Mouse (Mus musculus) liver, embryonic 12.5 days (tissue): Measurements from ENCODE around the gene Acyp2. TPM values are rescaled to one million over a fixed set of nuclear protein-coding genes. Genes with fewer than 3 reads are reported as not detected.

ENCODE experiments used
- ATAC-seq: fragments of 200-750 bp; cut with Nextera tagmentation; 2 replicates; pipeline ENCODE4 v1.8.0; 2017; ENCODE audit warnings: moderate number of reproducible peaks, mild to moderate bottlenecking, moderate library complexity
- H3K27ac ChIP-seq: fragments of 300-500 bp; sonication (generic); 2 replicates; pipeline ENCODE4 v1.5.1; 2016; ENCODE audit warnings: mild to moderate bottlenecking
- H3K27me3 ChIP-seq: fragments of 300-500 bp; sonication (generic); replicated peaks from 2 replicates; pipeline ENCODE4 v1.6.1; 2016; ENCODE audit warnings: mild to moderate bottlenecking, moderate library complexity
- H3K36me3 ChIP-seq: fragments of 300-500 bp; sonication (generic); 2 replicates; pipeline ENCODE4 v1.6.1; 2016; ENCODE audit warnings: mild to moderate bottlenecking, moderate library complexity
- H3K4me1 ChIP-seq: fragments of 300-500 bp; sonication (generic); 2 replicates; pipeline ENCODE4 v1.6.1; 2016
- H3K4me2 ChIP-seq: fragments of 300-500 bp; sonication (generic); 2 replicates; pipeline ENCODE4 v1.6.1; 2016; ENCODE audit warnings: mild to moderate bottlenecking, moderate library complexity
- H3K4me3 ChIP-seq: fragments of 300-500 bp; sonication (generic); 2 replicates; pipeline ENCODE4 v1.5.1; 2016; ENCODE audit warnings: mild to moderate bottlenecking, moderate library complexity
- H3K9ac ChIP-seq: fragments of 300-500 bp; sonication (generic); 2 replicates; pipeline ENCODE4 v1.6.1; 2016; ENCODE audit warnings: mild to moderate bottlenecking, moderate library complexity
- H3K9me3 ChIP-seq: fragments of 300-500 bp; sonication (generic); replicated peaks from 2 replicates; pipeline ENCODE4 v1.6.1; 2016; ENCODE audit warnings: mild to moderate bottlenecking, moderate library complexity
- WGBS: fragments of 180-500 bp; shearing (Covaris S2); methylation state at CpG from one replicate; pipeline ENCODE4 v1.1.7; 2016; ENCODE audit not compliant: insufficient replicate concordance; 5-methylcytosine and 5-hydroxymethylcytosine counted together
- polyA plus RNA-seq: library from polyadenylated mRNA; unstranded; fragments of >200 nt; fragmentation: Nextera tagmentation; extraction: Ambion mirVana; gene quantifications from 2 replicates; pipeline ENCODE4 v1.2.1, GENCODE M21; 2016

Gene Acyp2
- polyA plus RNA-seq, 1 experiment from 2014 or later = 5.5 TPM

- H3K27ac ChIP-seq = no peak overlapping the region
Observed at GRCm38 (mm10) chr11:30471187-30471586, 178.2 kb downstream of the Acyp2 start.

More at GRCm38 (mm10) chr11:30471187-30471586, 178.2 kb downstream of the Acyp2 start:
- Histone ChIP-seq H3K36me3 (no peaks in the 10 kb centered on the region), H3K4me2 (peak overlapping the region; percentile 62; the same call in 1 of the 2 replicates), H3K9me3 (no peaks in the 10 kb centered on the region), H3K27me3 (no peaks in the 10 kb centered on the region), H3K9ac (no peak overlapping the region), H3K4me3 (no peak overlapping the region), H3K4me1 (no peaks in the 10 kb centered on the region)
- 59% methylated on average over 8 of the region's 8 CpGs for WGBS
- ATAC-seq = no peak

Other genes starting within 250 kb of the Acyp2 start
- not detected in 2 replicates for gene 4930505A04Rik, start 177.8 kb downstream of the Acyp2 start, polyA plus RNA-seq
- 16.1 and 16.4 TPM in 2 replicates for gene Psme4, start 122.1 kb upstream of the Acyp2 start, polyA plus RNA-seq
- not detected in 2 replicates for gene Gpr75, start 235.8 kb upstream of the Acyp2 start, polyA plus RNA-seq
- 15.3 and 16.2 TPM in 2 replicates for gene Asb3, start 235.8 kb upstream of the Acyp2 start, polyA plus RNA-seq